Mouse (Mus musculus) lung, postnatal 0 days (tissue): ENCODE results near the gene Vpreb3. TPM values are rescaled to one million over a fixed set of nuclear protein-coding genes. Genes with fewer than 3 reads are reported as not detected.

Experiments
- ATAC-seq: fragments of 200-750 bp; cut with Nextera tagmentation; 2 replicates; pipeline ENCODE4 v1.8.0; 2017; ENCODE audit warnings: moderate library complexity
- DNase-seq: peaks from one replicate; pipeline ENCODE4 v3.0.0-alpha.2; 2016; ENCODE audit warnings: low spot score
- H3K27ac ChIP-seq: fragments of 300-500 bp; sonication (generic); 2 replicates; pipeline ENCODE4 v1.5.1; 2014; ENCODE audit warnings: antibody characterized with exemption, mild to moderate bottlenecking, low read length, mixed read lengths
- H3K27me3 ChIP-seq: fragments of 300-500 bp; sonication (generic); replicated peaks from 2 replicates; pipeline ENCODE4 v1.6.1; 2014; ENCODE audit warnings: low read length, mixed read lengths; ENCODE audit not compliant: insufficient read depth
- H3K36me3 ChIP-seq: fragments of 300-500 bp; sonication (generic); 2 replicates; pipeline ENCODE4 v1.6.1; 2014; ENCODE audit warnings: low read length, mixed read lengths; ENCODE audit not compliant: insufficient read depth
- H3K4me1 ChIP-seq: fragments of 300-500 bp; sonication (generic); 2 replicates; pipeline ENCODE4 v1.6.1; 2014; ENCODE audit warnings: antibody characterized with exemption, low read depth, low read length, mixed read lengths; ENCODE audit not compliant: insufficient read depth
- H3K4me2 ChIP-seq: fragments of 300-500 bp; sonication (generic); replicated peaks from 2 replicates; pipeline ENCODE4 v1.6.1; 2014; ENCODE audit warnings: low read depth, mild to moderate bottlenecking, low read length, moderate library complexity, mixed read lengths
- H3K4me3 ChIP-seq: fragments of 300-500 bp; sonication (generic); 2 replicates; pipeline ENCODE4 v1.5.1; 2014; ENCODE audit warnings: low read depth, low read length
- H3K9ac ChIP-seq: fragments of 300-500 bp; sonication (generic); replicated peaks from 2 replicates; pipeline ENCODE4 v1.6.1; 2014; ENCODE audit warnings: low read depth, mild to moderate bottlenecking
- H3K9me3 ChIP-seq: fragments of 300-500 bp; sonication (generic); 2 replicates; pipeline ENCODE4 v1.6.1; 2016; ENCODE audit warnings: low read length, mixed read lengths
- CTCF ChIP-seq: IDR thresholded peaks from 2 replicates; pipeline ENCODE4 v1.5.1; 2016; ENCODE audit warnings: antibody characterized with exemption, mild to moderate bottlenecking
- EP300 ChIP-seq: IDR thresholded peaks from 2 replicates; pipeline ENCODE4 v1.6.1; 2016; ENCODE audit warnings: antibody characterized with exemption, mild to moderate bottlenecking, control low read depth
- WGBS: fragments of 180-500 bp; shearing (Covaris S2); extraction: QIAGEN DNeasy Blood & Tissue Kit; methylation state at CpG from one replicate; pipeline ENCODE4 v1.1.7; 2014; 5-methylcytosine and 5-hydroxymethylcytosine counted together
- polyA plus RNA-seq: library from polyadenylated mRNA; unstranded; fragments of >200 nt; fragmentation: Nextera tagmentation; extraction: Ambion mirVana; gene quantifications from 2 replicates; pipeline ENCODE4 v1.2.1, GENCODE M21; 2015

Gene Vpreb3
- polyA plus RNA-seq, 1 experiment from 2014 or later, result 8.8 TPM

DNA sequence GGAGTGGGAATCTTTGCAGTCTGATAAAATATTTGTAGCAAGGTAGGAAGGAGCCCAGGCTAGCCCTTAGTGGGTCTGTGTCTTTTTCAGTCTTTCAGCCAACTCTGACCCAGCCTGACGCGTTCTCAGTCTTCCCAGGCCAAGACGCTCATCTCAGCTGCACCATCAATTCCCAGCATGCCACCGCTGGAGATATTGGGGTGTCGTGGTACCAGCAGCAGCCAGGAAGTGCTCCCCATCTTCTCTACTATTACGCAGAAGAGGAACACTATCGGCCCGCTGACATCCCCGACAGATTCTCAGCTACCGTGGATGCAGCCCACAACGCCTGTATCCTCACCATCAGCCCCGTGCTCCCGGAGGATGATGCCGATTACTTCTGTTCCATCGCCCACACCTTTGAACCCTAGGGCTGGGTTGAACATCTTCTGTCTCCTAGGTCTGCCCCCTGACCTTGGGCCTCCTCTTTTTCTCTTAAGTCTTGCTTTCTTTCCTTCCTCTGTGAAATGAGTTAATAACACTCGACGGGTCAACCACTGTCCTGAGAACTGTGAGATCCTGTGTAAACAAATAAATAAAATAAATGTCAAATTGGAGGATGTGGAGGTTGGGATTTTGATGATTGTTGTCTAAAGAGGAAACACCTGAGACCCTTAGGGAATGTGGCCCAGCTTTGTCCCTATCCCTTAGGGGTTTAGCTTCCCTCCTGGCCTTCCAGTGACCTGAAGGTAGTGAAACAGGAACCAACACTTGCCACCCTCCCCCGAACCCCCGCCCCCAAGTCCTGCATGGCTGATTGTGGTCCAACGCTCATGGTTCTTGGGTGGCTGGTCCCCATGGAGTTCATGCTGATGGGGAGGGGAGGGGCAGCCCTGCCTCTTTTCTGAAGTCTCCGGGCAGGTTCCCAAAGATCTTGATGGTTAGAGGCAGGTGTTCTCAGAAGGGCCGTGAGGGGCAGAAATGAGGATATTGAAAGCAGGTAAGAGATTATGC lies 6.5 kb downstream of the Vpreb3 start:
- no peak overlapping the region for H3K27ac ChIP-seq
- ATAC-seq (no peak), DNase-seq (no peak)
- no peak overlapping the region for H3K4me2 ChIP-seq
- no peak overlapping the region for H3K9ac ChIP-seq
- no peaks in the 10 kb centered on the region for H3K9me3 ChIP-seq
- H3K36me3 ChIP-seq, result no peaks in the 10 kb centered on the region
- TF ChIP-seq EP300, result no peak
- TF ChIP-seq CTCF, result no peak
- WGBS, result 73% methylated on average over 22 of the region's 22 CpGs
- H3K4me3 ChIP-seq, result no peak overlapping the region
- 0 out of 2 replicates have a peak, but pooled peaks cover 3% of the 10 kb centered on the region for H3K4me1 ChIP-seq
- H3K27me3 ChIP-seq, result no peaks in the 10 kb centered on the region

DNA sequence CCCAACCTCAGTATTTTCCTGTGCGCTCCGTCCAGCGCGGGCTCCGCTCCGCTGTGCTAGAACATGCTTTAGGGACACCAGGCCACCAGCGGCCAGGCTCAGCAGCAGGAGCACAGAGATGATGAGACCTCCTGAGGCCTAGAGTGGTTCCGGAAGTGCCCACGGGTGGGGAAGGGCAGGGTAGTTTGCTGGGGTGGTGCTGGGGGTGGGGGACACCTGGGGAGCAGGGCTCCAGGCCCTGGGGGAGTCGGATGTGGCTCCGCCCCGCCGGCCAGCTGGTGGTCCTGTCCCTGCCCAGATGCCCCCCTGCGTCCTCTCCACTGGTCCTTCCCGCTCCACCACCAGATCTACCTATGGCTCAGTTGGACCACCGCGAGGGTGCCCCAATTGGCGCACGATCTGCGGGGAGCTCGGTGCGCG lies 7.9 kb downstream of the Vpreb3 start:
- WGBS, result 2% methylated on average over 19 of the region's 23 CpGs
- H3K4me3 ChIP-seq, result peak overlapping the region; percentile 34
- peak overlapping the region; percentile 80 for H3K4me2 ChIP-seq
- no peaks in the 10 kb centered on the region for H3K27me3 ChIP-seq
- ATAC-seq, result peak; percentile 58
- DNase-seq, result peak; percentile 55
- 0 out of 2 replicates have a peak, but pooled peaks cover 3% of the 10 kb centered on the region for H3K4me1 ChIP-seq
- H3K36me3 ChIP-seq, result no peaks in the 10 kb centered on the region
- no peaks in the 10 kb centered on the region for H3K9me3 ChIP-seq
- TF ChIP-seq CTCF, result no peak
- TF ChIP-seq EP300, result no peak
- H3K9ac ChIP-seq, result peak overlapping the region; percentile 41; the same call in 1 of the 2 replicates
- H3K27ac ChIP-seq, result no peak overlapping the region

DNA sequence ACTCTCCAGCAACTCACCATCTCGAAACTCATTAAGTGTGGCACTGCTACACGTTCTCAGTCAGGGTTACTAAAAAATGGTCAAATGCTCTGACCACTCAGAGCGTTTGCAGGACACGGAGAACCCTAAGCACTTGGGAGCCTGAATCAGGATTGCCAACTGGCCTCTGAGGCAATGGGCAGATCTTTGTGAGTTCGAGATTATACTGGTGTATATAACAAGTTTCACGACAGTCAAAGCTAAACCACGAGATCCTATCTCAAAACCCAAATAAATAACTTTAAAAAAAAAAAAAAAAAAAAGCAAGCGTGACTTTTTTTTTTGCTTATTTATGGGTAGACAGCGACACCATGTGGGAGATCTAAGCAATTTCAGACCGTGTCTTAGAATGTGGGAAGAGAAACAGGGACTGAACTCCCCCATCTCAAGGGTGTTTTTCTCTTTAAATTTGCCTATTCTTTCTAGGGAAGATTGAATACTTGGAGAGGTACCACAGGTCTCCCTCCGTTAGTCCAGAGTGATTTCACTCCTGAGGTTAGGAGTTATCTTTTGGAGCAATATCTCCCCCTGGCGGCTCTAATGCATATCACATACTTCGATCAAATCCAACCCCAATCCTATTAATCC lies 8.7 kb downstream of the Vpreb3 start:
- DNase-seq (peak; percentile 67), ATAC-seq (peak; percentile 25)
- Histone ChIP-seq H3K9ac (peak overlapping the region; percentile 41; the same call in 1 of the 2 replicates), H3K4me1 (0 out of 2 replicates have a peak, but pooled peaks cover 3% of the 10 kb centered on the region), H3K4me3 (peak overlapping the region; percentile 34), H3K27ac (no peak overlapping the region), H3K4me2 (peak overlapping the region; percentile 80), H3K27me3 (no peaks in the 10 kb centered on the region), H3K9me3 (no peaks in the 10 kb centered on the region), H3K36me3 (no peaks in the 10 kb centered on the region)
- TF ChIP-seq CTCF (peak; percentile 73), EP300 (no peak)
- 4% methylated on average over 13 of the region's 13 CpGs for WGBS

DNA sequence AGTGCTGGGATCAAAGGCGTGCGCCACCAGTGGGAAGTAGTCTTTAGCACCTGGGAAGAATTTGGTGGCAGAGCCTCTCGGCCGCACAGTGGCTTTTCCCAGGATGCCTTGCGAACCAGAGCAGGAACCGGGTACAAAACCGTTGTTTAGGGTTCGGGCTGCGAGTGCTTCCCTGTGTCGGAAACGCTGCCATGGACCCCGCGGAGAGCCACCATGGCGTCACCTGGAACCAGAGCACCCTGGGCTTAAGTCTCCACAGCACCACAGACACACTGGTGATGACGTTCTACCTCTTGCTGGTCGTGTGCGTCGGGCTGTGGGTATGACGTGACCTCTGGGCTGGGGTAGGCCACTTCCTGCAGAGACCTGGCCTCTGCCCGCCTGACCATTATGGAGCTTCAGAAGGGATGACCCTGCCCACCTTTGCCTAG lies 11.5 kb downstream of the Vpreb3 start, which contains the start of gene Gm5134:
Gm5134 (plus strand) TSS at position 134 of the 431 bp plus-strand sequence.
- ATAC-seq (no peak), DNase-seq (no peak)
- WGBS, result 25% methylated on average over 20 of the region's 20 CpGs
- no peaks in the 10 kb centered on the region for H3K27me3 ChIP-seq
- no peak within 1 kb of the TSS for H3K4me3 ChIP-seq
- H3K9me3 ChIP-seq, result no peaks in the 10 kb centered on the region
- TF ChIP-seq EP300 (no peak), CTCF (no peak)
- H3K27ac ChIP-seq, result no peak within 1 kb of the TSS
- 0 out of 2 replicates have a peak, but pooled peaks cover 3% of the 10 kb centered on the region for H3K4me1 ChIP-seq
- H3K4me2 ChIP-seq, result no peak within 1 kb of the TSS
- H3K36me3 ChIP-seq, result no peaks in the 10 kb centered on the region
- H3K9ac ChIP-seq, result no peak within 1 kb of the TSS

DNA sequence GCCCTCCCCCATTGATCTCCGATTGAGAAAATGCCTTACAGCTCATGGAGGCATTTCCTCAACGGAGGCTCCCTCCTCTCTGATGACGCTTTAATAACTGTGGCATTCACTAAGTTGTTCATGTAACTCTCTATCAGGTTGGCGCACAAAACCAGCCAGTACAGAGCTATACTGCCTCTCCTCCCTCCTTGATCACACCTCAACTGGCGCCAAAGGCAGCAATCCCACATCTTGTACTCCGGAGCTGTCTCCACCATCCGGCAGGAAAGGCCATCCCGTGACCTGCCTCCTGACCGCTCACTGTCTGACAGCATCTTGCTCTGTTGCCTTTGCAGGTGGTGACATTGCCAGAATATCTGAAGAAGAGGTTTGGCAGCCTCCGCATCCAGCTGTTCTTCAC lies 31.0 kb downstream of the Vpreb3 start:
- 83% methylated on average over 10 of the region's 10 CpGs for WGBS
- no peak for ATAC-seq
- no peak for DNase-seq
- TF ChIP-seq EP300, result no peak
- TF ChIP-seq CTCF, result no peak
- H3K27ac ChIP-seq, result no peak overlapping the region
- no peaks in the 10 kb centered on the region for H3K9me3 ChIP-seq
- H3K27me3 ChIP-seq, result no peaks in the 10 kb centered on the region
- no peaks in the 10 kb centered on the region for H3K36me3 ChIP-seq
- no peaks in the 10 kb centered on the region for H3K4me1 ChIP-seq
- no peak overlapping the region for H3K9ac ChIP-seq
- H3K4me3 ChIP-seq, result no peak overlapping the region
- H3K4me2 ChIP-seq, result no peak overlapping the region

DNA sequence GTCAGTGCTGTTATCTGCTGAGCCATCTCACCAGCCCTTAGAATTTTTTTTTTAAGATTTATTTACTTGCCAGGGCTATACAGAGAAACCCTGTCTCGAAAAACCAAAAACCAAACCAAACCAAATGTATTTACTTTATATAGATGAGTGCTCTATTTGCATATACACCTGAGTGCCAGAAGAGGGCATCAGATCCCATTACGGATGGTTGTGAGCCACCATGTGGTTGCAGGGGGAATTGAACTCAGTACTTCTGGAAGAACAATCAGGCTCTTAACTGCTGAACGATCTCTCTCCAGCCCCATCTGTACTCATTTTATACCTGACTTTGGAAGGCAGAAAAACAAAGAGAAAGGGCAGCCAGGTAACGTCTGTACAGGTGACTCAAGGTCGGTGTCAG lies 32.4 kb downstream of the Vpreb3 start:
- Histone ChIP-seq H3K4me3 (no peak overlapping the region), H3K9ac (no peak overlapping the region), H3K4me2 (no peak overlapping the region), H3K27me3 (no peaks in the 10 kb centered on the region), H3K4me1 (no peaks in the 10 kb centered on the region), H3K9me3 (no peaks in the 10 kb centered on the region), H3K36me3 (no peaks in the 10 kb centered on the region), H3K27ac (no peak overlapping the region)
- TF ChIP-seq EP300 (no peak), CTCF (peak; percentile 75)
- no peak for ATAC-seq
- DNase-seq, result peak; percentile 9
- WGBS, result 66% methylated on average over 5 of the region's 5 CpGs
